Mouse (Mus musculus) right cerebral cortex, adult 18-20 months (tissue): ENCODE results near the gene Psmd3.
"Not testable (repeated sequence)": the region's sequence is repeated elsewhere in the genome, so short reads cannot be mapped to it uniquely, and the experiment has no call there.

Experiments
- DNase-seq: peaks from one replicate; pipeline ENCODE4 v3.0.0; 2022; ENCODE audit warnings: mixed read lengths

The Psmd3 gene

DNA sequence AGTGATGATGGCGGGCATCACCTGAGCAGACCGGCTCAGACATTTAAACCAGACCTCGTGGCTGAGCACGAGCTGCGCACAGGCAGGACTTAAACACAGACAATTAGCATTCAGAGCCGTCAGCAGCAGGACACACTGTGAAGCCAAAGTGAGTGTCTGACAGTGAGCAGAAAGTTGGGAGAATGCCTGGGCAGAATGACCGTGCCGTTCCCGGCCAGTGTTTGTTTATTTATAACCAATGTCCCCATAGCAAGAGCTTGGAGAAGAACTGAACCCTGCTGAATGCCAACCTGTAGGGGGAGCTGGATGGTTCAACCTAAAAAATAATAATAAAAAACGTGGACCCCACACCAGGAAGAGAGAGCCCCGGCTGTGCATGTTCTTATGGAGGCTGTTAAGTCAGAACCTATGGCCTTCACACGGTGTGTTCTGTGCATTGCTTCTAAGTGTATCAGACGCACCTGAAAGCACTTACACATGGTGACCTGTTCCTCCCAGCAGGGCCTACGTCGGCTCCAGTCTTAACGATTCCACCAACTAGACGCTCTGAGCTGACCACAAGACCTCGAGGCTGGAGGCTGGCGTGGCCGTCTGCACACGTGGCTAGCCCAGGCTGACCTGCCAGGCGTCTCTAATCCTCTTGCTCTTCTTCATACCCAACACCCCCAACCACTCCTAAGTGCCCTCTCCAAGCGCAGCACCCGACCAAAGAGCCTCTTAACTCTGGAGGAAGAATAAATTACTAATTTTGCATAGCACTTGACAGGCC, 39.3 kb downstream of the Psmd3 start:
- DNase-seq = peak; percentile 74

DNA sequence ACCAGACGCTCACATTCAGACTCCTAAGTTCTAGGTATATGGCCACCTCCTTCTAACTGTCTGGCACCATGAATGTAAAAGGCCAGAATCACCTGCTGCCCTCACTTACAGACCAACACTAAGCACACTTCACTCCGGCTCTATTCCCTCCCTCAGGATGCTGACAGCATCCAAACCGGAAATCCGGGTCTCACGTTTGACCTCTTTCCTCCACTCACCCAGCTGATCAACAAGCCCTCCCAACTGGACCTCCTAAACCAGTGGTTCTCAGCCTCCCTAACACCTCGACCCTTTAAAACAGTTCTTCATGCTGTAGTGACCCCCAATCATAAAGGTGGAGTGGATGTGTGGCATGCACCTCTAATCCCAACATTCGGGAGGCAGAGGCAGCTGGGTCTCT, 40.7 kb downstream of the Psmd3 start:
- no peak for DNase-seq

GRCm38 (mm10) chr11:98725926-98726506, 43.7 kb downstream of the Psmd3 start:
- DNase-seq = no peak

- DNase-seq = peak; percentile 93
Observed at GRCm38 (mm10) chr11:98729119-98729588, 46.8 kb downstream of the Psmd3 start, which contains the start of gene Med24. Med24 (minus strand) TSS chr11:98729435.

GRCm38 (mm10) chr11:98730727-98731126, 48.4 kb downstream of the Psmd3 start:
- DNase-seq = no peak

DNA sequence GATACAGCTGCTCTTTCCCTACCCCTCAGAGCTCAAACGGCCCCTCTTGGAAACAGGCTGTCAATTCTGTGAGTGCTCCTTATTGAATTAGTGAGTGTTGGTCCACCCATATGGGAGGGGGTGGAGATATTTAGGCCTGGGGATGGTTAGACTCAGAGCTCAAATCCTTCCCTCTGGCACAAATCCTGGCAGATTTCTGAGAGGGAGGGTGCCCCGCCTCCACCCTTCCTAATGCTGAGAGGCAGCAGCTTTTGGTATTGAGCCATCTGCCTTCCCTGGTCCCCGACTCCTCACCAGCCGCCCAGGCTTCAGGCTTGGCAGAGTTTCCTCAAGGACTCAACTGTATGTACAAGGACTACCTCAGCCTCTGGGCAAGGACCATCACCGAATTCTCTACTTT, 48.8 kb downstream of the Psmd3 start:
- DNase-seq = peak; percentile 89

- no peak for DNase-seq
Observed at GRCm38 (mm10) chr11:98734020-98734419, 51.7 kb downstream of the Psmd3 start.

GRCm38 (mm10) chr11:98735111-98735510, 52.8 kb downstream of the Psmd3 start:
- DNase-seq = no peak

- no peak for DNase-seq
Observed at GRCm38 (mm10) chr11:98736176-98736575, 53.8 kb downstream of the Psmd3 start.

GRCm38 (mm10) chr11:98737220-98737619, 54.9 kb downstream of the Psmd3 start:
- not testable (repeated sequence) for DNase-seq

- peak; percentile 80 for DNase-seq
Observed at GRCm38 (mm10) chr11:98738428-98738911, 56.1 kb downstream of the Psmd3 start.

DNA sequence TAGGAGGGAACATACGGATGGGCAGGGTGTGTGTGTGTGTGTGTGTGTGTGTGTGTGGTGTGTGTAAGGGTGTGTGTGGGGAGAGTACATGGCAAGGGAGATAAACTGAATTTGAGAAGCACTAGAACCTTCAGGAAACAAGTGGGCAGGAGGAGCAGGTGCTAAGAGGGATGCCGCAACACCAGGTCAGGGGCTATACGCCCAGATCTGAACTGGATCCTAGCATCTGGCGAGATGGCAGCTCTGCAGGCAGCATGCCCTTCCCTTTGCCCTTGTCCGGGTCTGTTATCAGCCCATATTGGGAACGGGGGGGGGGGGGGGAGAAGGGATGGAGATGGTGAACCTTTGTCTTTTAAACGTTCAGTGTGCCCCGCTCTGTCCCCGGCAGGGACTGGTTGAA, 56.6 kb downstream of the Psmd3 start:
- DNase-seq = no peak

DNA sequence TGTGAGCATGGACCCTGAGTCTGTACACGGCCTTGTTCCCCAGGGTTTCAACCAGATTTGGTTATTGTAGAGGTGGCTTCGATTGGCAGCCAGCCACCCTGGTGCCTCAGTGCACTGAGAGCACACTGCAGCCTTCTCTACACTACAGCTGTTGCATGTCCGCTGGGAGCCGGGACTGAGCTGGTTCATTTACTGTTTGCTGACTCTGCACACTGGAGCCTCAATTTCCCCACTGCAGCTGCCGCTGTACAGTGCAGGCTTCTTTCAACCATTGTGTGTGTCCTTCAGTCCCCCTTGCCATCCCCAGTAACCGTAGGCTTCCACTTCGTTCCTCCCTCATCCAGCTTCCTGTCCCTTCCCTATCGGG, 57.7 kb downstream of the Psmd3 start:
- no peak for DNase-seq

DNA sequence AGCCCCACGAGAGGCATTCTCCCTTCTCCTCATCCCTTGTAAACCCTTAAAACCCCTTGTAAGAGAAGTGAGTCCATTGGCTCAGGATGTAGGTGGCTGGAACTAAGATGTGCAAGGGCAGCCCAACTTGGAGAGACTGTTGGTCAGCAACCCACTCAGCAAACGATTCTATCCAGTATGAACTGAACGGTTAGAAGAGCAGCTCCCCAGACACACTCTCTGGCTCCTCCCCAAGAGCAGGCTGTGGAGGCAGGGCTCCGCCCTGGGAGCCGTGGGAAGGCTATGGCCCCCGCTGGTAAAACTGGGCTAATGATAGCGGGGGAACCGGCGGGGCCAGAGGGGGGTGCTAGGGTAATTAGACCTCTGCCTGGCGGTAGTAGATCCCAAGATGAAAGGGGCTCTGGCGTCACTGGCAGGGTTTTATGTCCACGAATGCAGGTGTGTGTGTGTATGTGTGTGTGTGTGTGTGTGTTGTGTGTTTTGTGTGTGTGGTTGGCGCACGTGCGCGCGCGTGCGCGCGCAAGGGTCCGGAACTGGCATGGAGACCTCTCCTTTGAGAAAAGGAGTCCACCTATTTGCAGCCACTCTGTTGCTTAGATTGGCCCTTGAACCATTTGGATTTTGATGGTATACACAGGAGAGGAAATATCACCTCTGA, 58.2 kb downstream of the Psmd3 start, which contains the start of gene Thra:
TSS of gene Thra (plus strand) at position 246 of the 658 bp plus-strand sequence.
- DNase-seq = peak; percentile 82

GRCm38 (mm10) chr11:98741051-98741620, 58.8 kb downstream of the Psmd3 start:
- no peak for DNase-seq

DNA sequence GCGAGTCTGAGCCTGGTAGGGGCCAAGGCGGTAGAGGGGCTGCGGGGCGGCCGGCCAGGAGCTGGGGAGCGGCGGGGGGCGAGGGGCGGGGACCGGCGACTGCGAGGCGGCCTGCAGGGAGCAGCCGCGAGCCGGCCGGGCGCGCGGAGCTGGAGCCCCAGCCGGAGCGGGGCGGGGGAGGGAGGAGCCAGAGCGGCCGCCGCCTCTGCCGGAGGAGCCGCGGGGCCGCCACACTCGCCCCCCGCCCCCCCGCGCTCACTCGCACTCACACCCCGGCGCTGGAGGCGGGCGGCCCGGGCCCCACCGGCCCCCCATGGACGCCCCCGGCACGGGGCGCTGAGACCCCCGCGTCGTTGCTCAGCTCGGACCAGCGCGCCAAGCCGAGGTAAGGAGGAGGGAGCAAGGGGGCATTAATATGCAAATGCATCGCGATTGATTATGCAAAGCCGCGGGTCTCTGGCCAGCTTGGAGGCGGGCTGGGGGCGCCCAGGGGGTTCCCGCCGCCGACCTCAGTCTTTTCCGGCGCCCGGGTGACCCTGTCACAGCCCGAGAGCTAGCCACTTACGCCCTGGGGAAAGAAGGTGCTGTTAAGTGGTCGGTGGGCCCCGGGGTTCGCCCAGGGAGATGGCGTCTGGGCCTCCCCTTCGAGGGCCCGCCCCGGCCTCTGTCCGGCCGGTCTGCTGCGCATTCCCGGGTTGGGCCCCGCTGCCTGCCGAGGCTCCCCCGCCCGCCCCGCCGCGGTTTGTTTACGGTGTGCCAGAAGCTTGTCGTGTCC, 59.5 kb downstream of the Psmd3 start:
- DNase-seq = peak; percentile 82

DNA sequence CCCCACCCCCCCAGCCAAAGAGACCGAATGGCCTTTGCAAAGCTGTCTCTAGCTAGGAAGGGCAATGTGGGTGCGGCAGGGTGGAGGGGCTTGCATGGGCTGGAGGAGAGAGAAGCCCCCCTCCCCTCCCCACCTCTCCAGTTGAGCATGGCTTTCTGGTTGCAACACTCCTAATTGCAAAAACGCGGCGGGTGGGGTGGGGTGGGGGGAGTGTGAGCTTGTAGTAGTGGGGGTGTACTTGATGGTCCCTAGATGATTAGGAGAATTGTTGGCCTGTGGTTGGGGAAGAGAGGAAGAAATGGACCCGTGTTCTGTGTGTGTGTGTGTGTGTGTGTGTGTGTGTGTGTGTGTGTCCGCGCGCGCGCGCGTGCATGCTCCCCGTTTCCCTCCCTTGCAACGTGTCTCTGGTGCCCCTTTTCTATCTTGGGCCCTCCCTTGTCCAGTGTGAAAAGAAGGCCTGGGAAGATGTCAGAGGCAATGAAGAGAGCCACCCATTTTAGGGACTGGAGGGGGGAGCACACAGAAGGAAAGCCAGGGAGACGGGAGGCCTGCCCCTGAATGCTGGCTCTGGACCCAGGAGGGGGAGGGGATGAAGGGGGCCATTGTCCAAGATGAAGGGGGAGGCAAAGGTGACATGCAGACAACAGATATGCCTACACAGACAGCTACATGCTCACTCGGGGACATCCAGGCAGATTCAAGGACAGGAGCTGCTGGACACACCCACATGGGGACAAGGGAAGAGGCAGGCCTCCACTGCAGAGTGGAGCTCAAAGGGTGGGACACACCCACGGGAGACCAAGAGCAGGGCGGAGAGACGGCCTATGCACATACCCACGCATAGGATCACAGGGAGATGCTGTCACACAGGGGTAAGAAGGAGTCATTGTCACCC, 60.3 kb downstream of the Psmd3 start:
- DNase-seq = peak; percentile 62

DNA sequence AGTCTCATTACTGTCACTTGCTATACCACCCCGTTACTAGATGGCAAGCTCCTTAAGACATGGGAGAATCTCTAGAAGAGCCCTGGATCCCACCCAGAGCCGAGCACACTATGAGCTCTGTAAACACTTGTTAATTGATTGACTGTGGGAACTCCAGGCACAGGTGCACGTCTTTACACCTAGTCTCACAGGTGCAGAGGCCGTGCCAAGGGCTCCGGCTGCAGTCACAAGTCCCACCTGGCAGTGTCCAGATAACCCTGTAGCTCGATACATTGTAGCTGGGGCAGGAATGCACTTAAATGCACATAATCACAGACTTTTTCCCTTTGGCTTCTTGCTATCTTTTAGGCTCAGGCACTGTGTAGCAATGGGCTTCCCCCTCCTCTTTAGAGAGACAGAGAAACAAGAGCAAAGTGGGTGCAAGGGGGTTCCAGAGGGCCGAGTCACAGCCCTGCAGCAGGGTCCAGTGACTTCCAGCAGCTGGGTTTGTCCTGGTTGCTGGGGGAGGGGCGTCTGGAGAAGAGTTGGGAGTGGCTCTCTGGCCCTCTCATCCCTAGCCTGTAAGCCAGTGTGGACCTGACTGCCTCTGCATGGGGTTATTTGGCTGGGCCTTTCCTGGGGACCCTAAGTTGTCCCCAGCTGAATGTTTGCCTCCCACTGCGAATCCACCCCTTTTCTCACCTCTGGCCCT, 61.4 kb downstream of the Psmd3 start:
- DNase-seq = peak; percentile 40

DNA sequence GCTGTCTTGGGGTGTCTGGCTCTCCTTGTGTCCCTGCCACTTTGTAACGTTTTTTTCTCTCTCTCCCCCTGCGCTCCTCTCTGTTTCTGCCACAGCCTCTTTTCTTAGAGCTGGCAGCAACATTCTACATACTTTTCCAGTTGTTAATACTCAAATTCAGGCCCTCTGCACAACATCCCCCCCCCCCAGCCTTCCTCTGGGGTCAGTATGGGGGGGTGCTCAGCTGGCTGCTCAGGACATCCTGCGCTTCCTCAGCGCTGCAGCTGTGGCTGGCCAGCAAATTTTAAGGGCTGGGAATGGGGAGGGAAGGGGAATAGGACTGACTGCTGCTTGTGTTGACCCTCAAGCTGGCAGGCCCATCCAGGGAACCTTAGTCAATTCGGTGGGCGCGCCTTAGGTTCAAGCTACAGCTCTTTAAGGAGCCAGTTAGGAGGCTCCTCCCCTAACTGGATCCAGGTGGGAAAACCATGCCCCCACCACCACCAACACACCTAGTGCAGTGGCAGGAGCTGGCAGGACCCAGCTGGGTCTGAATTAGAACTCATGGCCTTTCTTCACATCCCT, 62.2 kb downstream of the Psmd3 start:
- no peak for DNase-seq
